Mouse (Mus musculus): ENCODE data around the gene Aqp8.

DNA sequence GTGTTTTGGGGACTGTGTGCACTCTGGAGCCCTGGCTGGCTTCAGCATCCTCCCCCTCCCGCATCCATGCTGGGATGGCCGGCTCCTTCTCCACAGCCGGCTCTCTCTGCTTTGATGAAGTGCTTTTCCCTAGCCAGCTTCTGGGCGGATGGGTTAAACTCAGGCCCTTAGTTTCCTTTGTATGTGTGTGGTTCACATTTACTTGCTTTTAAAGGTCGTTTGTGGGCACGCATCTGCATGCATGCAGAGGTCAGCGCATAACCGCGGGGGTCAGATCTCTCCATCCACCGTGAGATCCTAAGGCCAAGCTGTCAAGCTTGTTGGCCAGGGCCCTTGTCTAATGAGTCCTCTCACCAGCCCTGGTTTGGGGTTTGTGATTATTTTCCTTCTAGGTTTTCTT is 12.4 kb upstream of the Aqp8 start:
- TF ChIP-seq CTCF (IDR thresholded peaks at IDR 0.05) (no peak), POLR2A (IDR thresholded peaks at IDR 0.05; ENCODE audit: insufficient read depth, low read depth, low read length) (no peak), EP300 (IDR thresholded peaks at IDR 0.05; ENCODE audit: insufficient read depth, low read depth, low read length) (no peak)

Measured in heart, adult 2 months (tissue).